Mouse (Mus musculus) spleen, postnatal 36 days (tissue): ENCODE measurements around the gene Slc24a2.

ENCODE experiments used
- DNase-seq, 2 experiments: peaks; one replicate each; pipeline ENCODE4 v3.0.0; 2022; ENCODE audit warnings: low spot score in 2 of 2, mixed read lengths in 1 of 2

The Slc24a2 gene

DNA sequence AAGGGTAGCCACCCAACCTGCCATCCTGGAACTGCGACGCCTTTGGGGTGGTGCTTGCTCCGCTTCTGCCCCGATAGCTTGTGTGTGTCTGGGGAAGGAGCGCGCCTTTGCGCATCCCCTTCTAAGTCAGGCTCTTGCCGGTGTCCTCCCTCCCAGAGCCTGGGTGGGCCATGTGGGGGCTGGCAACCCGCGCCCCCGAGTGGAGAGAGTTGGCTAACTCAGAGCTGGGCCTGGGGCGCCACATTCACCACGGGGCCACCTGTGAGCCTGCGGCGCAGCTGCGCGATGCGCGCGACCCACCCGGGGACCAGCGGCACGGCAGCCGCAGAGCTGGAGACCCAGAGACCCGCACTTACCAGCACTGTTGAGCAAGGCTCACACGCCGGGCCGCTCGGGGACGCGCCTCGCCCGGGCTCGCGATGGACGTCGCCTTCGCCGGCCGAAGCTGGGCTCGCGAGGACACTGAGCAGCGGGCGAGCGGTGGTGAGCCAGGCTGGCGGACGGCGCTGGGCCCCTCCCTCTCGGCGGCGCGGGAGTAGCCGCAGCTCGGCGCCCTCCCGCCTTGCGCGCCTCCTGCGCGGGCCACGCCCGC, at the start of gene Slc24a2:
TSS of gene Slc24a2 (minus strand) at position 518 of the 592 bp plus-strand sequence.
- DNase-seq: no peak

GRCm38 (mm10) chr4:87274825-87275224, 44.5 kb upstream of the Slc24a2 start:
- DNase-seq: no peak

DNA sequence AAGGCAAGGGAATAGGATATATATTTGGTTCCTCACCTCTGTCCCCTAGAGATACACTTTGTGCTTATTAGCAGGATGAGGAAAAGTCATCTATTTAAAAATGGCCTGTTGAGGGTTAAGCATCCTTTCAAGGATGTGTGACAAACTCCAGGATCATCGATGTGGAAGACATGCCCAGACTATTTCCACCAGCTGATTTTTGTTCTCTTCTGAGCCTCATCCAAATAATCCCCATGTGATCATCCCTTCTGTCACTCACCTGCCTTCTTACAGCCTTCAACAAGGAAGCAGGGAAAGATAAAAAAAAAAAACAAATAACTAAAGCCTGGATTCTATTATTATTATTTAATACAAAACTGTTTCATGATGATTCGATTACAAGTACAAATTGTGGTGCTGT, 44.0 kb upstream of the Slc24a2 start:
- DNase-seq: no peak

DNA sequence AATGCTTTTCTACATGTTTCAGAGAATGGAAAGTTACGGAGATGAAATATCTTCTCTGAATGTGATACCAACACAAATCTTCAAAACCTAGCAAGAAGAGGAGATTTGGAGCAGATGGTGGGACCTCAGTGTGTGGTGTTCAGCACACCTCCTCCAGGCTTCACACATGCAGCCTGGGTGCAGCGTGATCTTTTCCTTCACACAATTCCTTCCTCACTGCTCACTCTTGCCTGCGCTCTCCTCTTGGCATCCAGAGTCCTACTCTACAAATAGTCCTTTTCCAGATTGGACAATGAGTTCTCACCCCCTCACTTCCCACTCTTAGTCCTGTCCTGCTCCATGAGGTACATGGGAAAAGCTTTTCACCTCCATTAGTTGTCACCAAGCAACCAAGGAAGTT, 43.2 kb upstream of the Slc24a2 start:
- DNase-seq: no peak

GRCm38 (mm10) chr4:87229224-87229959, 885 bp downstream of the Slc24a2 start:
- DNase-seq: no peak

GRCm38 (mm10) chr4:87221586-87221985, 8.7 kb downstream of the Slc24a2 start:
- DNase-seq: no peak

DNA sequence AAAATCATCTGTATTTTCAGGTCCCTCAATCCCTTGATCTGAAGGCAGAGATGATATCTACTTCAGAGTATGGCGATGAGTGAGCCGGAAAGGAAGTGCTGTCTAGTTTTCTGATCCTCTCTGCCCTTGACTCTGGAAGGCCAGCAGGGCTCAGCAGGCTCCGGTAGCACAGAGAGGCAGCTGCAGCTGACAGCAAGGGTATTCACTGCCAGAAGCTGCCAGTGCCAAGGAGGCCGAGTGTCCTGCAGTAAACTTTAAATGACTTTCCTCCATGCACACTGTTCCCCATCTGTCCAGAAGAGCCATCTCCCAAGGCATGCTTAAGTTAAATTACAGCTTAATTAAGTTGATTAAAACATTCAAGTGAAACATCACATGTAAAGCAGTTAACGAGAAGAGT, 12.1 kb downstream of the Slc24a2 start:
- DNase-seq: no peak

DNA sequence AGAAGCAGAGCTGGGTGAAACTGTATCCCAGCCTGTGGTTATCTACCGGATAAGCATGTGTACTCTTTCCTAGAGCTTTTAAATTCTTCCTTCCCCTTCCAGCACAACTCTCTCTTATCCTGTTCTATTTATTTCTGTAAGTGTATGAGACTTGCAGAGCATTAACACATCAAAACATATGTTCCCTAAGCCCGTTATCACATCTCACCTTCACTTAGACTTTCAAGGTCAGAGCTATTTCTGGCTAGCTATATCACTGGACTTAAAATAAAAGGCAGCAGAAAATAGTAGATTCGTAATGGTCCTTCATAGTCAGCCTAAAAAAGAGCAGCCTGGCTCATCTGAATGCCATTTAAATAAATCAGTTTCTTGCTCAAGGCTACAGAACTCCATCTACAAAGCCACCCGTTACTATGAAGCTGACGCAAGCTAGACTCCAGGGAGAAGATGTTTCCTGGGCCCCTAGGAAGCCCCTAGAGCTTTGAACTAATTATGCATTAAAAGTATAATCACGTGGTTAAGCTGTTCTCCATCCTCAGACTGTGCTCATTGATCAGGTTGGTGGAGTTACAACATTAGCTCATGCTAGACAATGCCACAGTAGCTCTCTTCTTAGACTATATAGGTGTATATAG, 18.8 kb downstream of the Slc24a2 start:
- no peak for DNase-seq

- no peak for DNase-seq
These were observed 19.7 kb downstream of the Slc24a2 start for GRCm38 (mm10) chr4:87210533-87210932.

- no peak for DNase-seq
These were observed 28.2 kb downstream of the Slc24a2 start for GRCm38 (mm10) chr4:87202081-87202480.

DNA sequence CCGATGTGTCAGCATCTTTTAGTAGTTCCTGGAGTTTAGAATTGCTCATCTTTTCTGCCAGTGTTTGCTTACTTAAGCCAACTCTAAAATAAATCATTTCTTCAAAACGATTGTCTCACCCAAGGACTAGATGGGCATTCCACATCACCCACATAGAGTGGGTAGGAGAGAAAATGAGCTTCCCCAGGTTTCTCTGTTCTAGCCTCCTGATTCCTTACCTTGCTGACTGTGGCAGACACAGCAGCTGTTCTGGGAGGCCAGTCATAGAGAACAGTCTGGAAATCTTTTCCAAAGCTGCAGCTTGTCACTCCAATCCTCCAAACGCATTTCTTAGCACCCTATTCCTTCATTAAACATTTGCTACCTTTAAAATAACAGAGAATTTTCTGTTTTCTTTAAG, 29.0 kb downstream of the Slc24a2 start:
- DNase-seq: no peak

- DNase-seq: no peak
These were observed 45.9 kb downstream of the Slc24a2 start for GRCm38 (mm10) chr4:87184147-87184930.

GRCm38 (mm10) chr4:87177116-87177515, 53.2 kb downstream of the Slc24a2 start:
- no peak for DNase-seq

- DNase-seq: no peak
These were observed 66.3 kb downstream of the Slc24a2 start for GRCm38 (mm10) chr4:87163945-87164344.

GRCm38 (mm10) chr4:87158053-87158452, 72.2 kb downstream of the Slc24a2 start:
- DNase-seq: no peak

- no peak for DNase-seq
These were observed 78.3 kb downstream of the Slc24a2 start for GRCm38 (mm10) chr4:87151990-87152389.

- no peak for DNase-seq
These were observed 80.7 kb downstream of the Slc24a2 start for GRCm38 (mm10) chr4:87149584-87149983.

GRCm38 (mm10) chr4:87141590-87142365, 88.5 kb downstream of the Slc24a2 start:
- no peak for DNase-seq

- no peak for DNase-seq
These were observed 89.4 kb downstream of the Slc24a2 start for GRCm38 (mm10) chr4:87140901-87141300.

DNA sequence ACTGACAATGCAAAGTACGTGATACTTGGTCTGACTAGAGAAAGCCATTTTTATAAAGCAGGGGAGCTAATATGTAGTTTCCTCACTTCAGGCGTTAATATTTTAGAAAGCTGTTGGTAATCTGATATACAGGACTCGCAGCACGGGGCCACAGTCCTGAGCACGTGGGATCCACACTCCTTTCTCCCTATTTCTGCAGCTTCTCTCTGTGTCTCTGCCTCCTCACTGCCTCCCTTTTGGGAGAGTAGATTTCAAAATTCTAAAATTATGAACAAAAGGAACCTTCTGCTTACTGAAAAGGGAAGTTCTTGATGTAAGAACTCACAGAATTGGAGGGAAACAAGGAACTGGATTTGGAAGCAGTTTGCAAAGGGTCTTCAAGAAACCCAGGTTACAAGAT, 97.8 kb downstream of the Slc24a2 start:
- no peak for DNase-seq

DNA sequence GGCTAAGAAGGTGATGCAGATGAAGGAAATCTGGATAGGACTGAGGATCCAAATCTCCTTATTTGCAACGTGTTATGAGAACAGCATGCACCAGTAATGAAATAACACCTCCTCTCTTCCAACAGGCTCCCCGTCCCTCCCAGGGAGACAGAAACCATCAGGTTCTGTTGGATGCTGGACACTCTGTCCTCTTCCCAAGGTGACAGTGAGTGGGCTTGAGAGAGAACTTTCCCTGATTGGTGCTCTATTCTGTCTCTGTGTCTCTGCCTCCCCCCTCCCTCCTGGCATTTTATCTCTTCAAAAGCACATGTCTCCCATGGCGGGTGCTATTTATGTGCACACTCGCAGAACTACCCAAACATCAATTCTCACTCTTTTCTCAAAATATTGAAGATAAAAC, 103.5 kb downstream of the Slc24a2 start:
- DNase-seq: no peak
